Mouse (Mus musculus): ENCODE results near the gene Foxo3. TPM values are rescaled to one million over a fixed set of nuclear protein-coding genes. Genes with fewer than 3 reads are reported as not detected.

The Foxo3 gene
- polyA plus RNA-seq, 1 experiment from 2014 or later, result 7.0 TPM

GRCm38 (mm10) chr10:42274712-42275400 lies 1.7 kb downstream of the Foxo3 start:
- peaks cover 9% of the 10 kb centered on the region; the same call in 1 of the 2 replicates for H3K36me3 ChIP-seq
- H3K27me3 ChIP-seq, result no peaks in the 10 kb centered on the region
- peak overlapping the region; percentile 79 for H3K9ac ChIP-seq
- peak overlapping the region; percentile 93 for H3K4me2 ChIP-seq
- WGBS, result 2% methylated on average over 64 of the region's 65 CpGs
- H3K9me3 ChIP-seq (replicated peaks), result no peaks in the 10 kb centered on the region
- H3K4me1 ChIP-seq, result peaks cover 51% of the 10 kb centered on the region
- peak overlapping the region; percentile 83 for H3K4me3 ChIP-seq (replicated peaks)
- H3K27ac ChIP-seq, result peak overlapping the region; percentile 98
- no peak for ATAC-seq (replicated peaks; ENCODE audit: low FRiP score)

DNA sequence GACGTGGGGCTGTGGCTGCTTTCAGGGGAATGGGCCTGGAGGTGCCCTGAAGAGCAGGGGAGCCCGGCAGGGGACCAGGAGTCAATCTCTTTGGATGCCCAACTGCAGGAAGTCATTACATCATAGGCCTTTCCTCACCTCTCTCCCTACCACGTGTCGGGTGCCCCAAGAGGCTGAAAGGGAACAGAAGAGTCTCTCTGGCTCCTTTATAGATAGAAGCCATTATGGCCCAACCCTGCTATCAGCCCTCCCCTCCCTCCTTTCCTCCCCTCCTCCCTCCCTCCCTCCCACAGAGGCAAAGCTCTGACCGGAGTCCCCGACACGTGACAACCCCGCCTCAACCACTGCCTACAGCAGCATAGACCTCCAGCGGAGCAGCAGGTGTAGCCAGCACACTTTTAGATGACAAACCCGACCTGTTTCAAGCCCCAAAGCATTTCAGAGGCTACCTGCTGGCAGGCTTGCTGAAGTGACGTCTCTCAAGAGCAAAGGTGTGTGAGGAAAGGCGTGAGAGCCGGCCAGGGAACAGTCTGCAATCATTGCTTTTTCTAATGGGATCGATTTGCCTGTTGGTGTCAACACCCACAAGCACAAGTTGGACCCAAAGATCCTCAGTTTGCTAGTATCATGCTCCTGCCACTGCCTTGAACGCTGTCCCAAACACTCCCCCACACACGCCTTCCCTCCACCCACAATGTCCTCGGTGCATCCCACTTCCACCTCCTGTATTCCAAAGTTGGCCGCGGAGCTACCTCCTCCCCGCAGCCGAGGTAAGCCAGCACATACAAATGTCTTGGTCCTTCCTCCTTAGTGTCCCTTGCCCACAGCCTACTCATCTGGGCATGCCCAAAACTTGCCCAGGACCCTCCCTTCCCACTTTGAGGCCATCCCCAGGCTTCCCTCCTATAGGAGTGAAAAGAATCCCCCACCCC lies 2.5 kb downstream of the Foxo3 start:
- H3K4me3 ChIP-seq (replicated peaks), result peak overlapping the region; percentile 83
- peaks cover 60% of the 10 kb centered on the region for H3K4me1 ChIP-seq
- H3K27ac ChIP-seq, result peak overlapping the region; percentile 33; the same call in 1 of the 2 replicates
- peaks cover 11% of the 10 kb centered on the region; the same call in 1 of the 2 replicates for H3K36me3 ChIP-seq
- H3K9me3 ChIP-seq (replicated peaks), result no peaks in the 10 kb centered on the region
- H3K27me3 ChIP-seq, result no peaks in the 10 kb centered on the region
- 10% methylated on average over 21 of the region's 21 CpGs for WGBS
- peak overlapping the region; percentile 79 for H3K9ac ChIP-seq
- peak overlapping the region; percentile 93 for H3K4me2 ChIP-seq
- ATAC-seq (replicated peaks; ENCODE audit: low FRiP score), result no peak

DNA sequence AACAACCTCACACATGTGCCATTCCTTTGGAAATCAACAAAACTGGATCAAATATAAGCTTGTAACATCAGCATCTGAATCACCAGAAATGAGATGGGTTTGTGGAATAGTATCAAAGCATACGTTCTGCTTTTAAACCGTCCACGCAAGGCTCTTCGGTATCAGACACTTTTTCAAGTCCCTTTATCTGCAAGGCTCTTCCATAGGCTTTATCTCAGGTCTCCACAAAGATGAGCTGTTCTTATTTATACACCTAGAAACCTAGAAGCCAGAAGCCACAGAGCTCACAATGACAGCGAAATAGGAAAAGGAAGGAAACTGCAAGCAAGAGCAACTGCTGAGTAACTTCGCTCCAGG lies 3.2 kb downstream of the Foxo3 start:
- peaks cover 61% of the 10 kb centered on the region for H3K4me1 ChIP-seq
- ATAC-seq (replicated peaks; ENCODE audit: low FRiP score), result no peak
- 72% methylated on average over 6 of the region's 6 CpGs for WGBS
- no peaks in the 10 kb centered on the region for H3K27me3 ChIP-seq
- peaks cover 11% of the 10 kb centered on the region; the same call in 1 of the 2 replicates for H3K36me3 ChIP-seq
- peak overlapping the region; percentile 83 for H3K4me3 ChIP-seq (replicated peaks)
- no peaks in the 10 kb centered on the region for H3K9me3 ChIP-seq (replicated peaks)
- H3K27ac ChIP-seq, result no peak overlapping the region
- 0 out of 2 replicates have a peak overlapping the region, but pooled peaks have one; percentile 29 for H3K9ac ChIP-seq
- peak overlapping the region; percentile 93 for H3K4me2 ChIP-seq

- H3K27me3 ChIP-seq, result no peaks in the 10 kb centered on the region
- no peak overlapping the region for H3K9ac ChIP-seq
- 38% methylated on average over 11 of the region's 11 CpGs for WGBS
- no peaks in the 10 kb centered on the region for H3K9me3 ChIP-seq (replicated peaks)
- H3K4me3 ChIP-seq (replicated peaks), result no peak overlapping the region
- peak overlapping the region; percentile 52; the same call in 1 of the 2 replicates for H3K27ac ChIP-seq
- H3K4me1 ChIP-seq, result peaks cover 64% of the 10 kb centered on the region
- H3K36me3 ChIP-seq, result peaks cover 24% of the 10 kb centered on the region
- no peak for ATAC-seq (replicated peaks; ENCODE audit: low FRiP score)
- H3K4me2 ChIP-seq, result peak overlapping the region; percentile 27
Observed at GRCm38 (mm10) chr10:42271454-42272230, 4.9 kb downstream of the Foxo3 start.

DNA sequence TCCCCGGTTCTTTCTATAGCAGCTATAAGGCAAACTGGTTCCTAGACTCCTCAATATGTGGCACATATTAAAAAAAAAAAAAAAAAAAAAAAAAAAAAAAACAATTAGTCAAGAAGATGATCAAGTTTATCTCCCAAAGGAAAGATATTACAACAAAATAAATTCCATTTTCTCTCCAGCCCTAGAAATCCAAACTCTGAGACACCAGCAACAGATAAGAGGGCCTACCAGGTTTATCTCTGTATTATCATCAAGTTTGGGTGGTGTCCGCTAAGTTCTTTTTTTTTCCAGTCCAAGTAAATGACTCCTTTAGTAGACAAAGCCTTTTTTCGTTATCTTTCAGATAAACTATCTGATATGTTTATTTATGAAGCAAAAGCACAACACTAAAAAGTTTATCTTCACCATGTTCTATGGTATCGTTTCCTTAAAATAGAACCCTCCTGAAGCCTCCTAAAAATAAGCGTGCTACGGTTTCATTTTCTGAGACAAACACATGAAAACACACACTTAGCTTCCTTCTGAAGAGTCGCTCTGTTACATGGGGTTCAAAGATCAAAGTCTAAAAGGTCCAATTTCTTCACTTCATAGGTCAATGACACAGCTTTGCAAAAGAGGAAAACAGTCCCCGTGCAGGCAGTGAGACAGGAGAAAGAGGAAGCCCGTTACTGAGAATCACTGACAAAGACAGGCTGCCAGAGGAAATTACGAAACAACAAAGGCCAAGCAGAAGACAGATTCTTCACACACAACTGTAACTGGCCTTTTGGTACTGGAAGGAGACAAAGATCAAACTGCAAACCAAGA lies 6.1 kb downstream of the Foxo3 start:
- H3K4me1 ChIP-seq, result peaks cover 64% of the 10 kb centered on the region
- no peaks in the 10 kb centered on the region for H3K9me3 ChIP-seq (replicated peaks)
- no peak overlapping the region for H3K4me2 ChIP-seq
- no peak for ATAC-seq (replicated peaks; ENCODE audit: low FRiP score)
- peaks cover 36% of the 10 kb centered on the region for H3K36me3 ChIP-seq
- 39% methylated on average over 10 of the region's 10 CpGs for WGBS
- H3K4me3 ChIP-seq (replicated peaks), result no peak overlapping the region
- H3K27me3 ChIP-seq, result no peaks in the 10 kb centered on the region
- no peak overlapping the region for H3K9ac ChIP-seq
- 0 out of 2 replicates have a peak overlapping the region, but pooled peaks have one; percentile 52 for H3K27ac ChIP-seq

DNA sequence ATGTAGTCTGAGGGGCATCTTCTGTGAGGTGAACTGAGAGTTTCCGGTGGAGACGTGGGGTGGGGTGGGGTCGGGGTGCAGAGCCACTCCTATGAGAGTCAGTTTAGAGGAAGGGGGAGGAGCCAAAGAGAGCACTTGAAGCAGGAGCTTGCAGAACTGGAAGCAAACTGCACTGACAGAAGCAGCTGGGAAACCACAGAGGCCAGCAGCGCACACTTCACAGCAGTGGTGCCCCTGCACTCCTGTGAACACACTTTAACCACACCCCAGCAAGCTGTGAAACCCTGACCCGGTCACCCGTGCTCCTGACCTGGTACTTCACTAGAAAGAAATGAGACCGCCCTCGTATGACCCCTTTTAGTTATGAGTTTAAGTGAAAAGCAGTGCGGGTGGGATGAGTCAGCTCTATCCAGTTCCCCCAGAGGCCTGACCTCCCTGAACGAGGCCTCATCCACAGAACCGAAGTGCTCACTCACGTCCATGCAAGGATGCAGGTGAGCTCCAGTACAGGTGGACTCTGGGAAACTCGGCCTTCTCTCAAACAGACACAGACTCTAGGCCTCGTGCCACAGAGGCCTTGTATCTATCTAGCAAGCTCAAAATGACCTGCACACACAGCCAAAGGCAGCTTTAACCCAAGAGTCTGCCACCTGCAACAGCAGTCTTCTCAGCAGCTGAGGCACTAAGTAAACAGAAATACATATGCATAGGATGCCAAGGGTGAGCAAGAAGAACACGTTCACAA lies 7.1 kb downstream of the Foxo3 start:
- no peak overlapping the region for H3K9ac ChIP-seq
- H3K4me3 ChIP-seq (replicated peaks), result no peak overlapping the region
- H3K36me3 ChIP-seq, result peaks cover 46% of the 10 kb centered on the region
- 47% methylated on average over 15 of the region's 15 CpGs for WGBS
- ATAC-seq (replicated peaks; ENCODE audit: low FRiP score), result no peak
- peaks cover 56% of the 10 kb centered on the region for H3K4me1 ChIP-seq
- no peaks in the 10 kb centered on the region for H3K27me3 ChIP-seq
- 0 out of 2 replicates have a peak overlapping the region, but pooled peaks have one; percentile 11 for H3K4me2 ChIP-seq
- H3K27ac ChIP-seq, result peak overlapping the region; percentile 9; the same call in 1 of the 2 replicates
- no peaks in the 10 kb centered on the region for H3K9me3 ChIP-seq (replicated peaks)

DNA sequence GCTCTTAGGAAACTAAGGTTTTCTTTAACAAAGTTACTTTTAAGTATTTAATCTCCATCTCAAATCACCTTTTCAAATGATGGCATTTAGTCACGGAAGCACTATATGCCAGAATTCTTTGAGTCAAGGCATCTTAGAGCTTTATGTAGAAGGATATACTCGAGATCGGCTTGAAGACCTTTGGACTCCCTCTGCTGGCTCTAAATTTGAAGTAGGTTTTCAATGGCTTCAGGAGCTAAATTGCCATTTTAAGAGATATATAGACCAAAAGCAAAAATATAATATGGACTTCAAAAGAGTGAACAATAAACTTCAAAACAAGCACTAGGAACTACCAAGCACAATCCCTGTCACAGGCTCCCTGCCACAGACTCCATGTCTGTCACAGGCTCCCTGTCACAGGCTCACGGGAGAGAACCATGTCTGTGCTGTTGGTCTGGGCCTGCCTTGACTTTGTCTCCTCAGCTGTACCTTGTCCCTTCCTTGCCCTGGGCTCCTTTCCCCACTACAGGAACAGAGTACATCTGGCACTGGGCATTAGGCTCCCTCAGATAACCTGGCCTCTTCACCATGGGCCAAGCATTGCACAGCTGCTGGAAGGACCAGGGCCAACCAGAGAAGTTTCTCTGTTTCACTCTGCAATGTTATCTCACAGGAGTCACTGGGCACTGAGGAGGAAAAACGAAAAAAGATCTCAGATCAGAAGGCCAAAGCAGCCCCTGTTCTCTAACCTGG lies 8.6 kb downstream of the Foxo3 start:
- no peaks in the 10 kb centered on the region for H3K27me3 ChIP-seq
- H3K4me1 ChIP-seq, result peaks cover 45% of the 10 kb centered on the region
- no peak overlapping the region for H3K27ac ChIP-seq
- H3K9me3 ChIP-seq (replicated peaks), result no peaks in the 10 kb centered on the region
- no peak overlapping the region for H3K4me3 ChIP-seq (replicated peaks)
- WGBS, result 76% methylated on average over 5 of the region's 5 CpGs
- H3K36me3 ChIP-seq, result peaks cover 45% of the 10 kb centered on the region
- ATAC-seq (replicated peaks; ENCODE audit: low FRiP score), result no peak
- H3K9ac ChIP-seq, result no peak overlapping the region
- H3K4me2 ChIP-seq, result no peak overlapping the region

DNA sequence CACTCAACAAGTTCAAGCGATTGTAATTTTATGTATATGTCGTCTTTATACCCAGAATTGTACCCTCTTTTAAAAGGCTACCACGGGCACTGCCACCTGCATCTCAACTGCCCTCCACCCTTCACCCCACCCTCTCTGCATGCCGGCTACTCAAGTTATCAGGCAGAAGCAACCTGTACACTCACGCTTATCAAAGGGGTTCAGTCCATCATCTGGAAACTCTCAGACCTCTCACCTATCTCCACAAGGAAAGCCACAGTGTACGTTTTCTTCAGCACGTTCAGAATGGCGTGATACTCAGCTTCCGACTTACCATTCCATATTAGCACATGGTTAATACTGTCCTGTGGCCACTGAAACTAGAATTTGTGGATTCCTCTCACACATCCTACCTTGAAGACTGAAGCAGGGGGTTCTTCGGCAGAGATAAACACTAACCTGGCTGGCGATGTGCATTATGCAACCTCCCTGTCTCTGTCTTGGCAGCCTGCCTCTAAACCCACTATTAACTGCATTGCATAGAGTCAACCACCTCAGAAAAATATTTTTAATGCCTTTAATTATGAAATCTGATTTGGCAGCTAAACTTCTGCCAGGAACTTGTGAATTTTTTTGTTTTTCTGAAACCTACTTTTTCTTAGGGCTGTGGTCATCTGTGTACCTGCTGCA lies 11.4 kb downstream of the Foxo3 start:
- Histone ChIP-seq H3K27me3 (no peaks in the 10 kb centered on the region), H3K9ac (no peak overlapping the region), H3K27ac (no peak overlapping the region), H3K4me3 (replicated peaks) (no peak overlapping the region), H3K36me3 (peaks cover 44% of the 10 kb centered on the region), H3K9me3 (replicated peaks) (no peaks in the 10 kb centered on the region), H3K4me2 (no peak overlapping the region), H3K4me1 (peaks cover 25% of the 10 kb centered on the region)
- peak; percentile 66; the same call in 1 of the 2 replicates for ATAC-seq (replicated peaks; ENCODE audit: low FRiP score)
- 93% methylated on average over 11 of the region's 11 CpGs for WGBS

- WGBS, result 76% methylated on average over 5 of the region's 5 CpGs
- no peak for ATAC-seq (replicated peaks; ENCODE audit: low FRiP score)
- Histone ChIP-seq H3K4me1 (peaks cover 16% of the 10 kb centered on the region), H3K4me2 (no peak overlapping the region), H3K9me3 (replicated peaks) (no peaks in the 10 kb centered on the region), H3K27me3 (no peaks in the 10 kb centered on the region), H3K4me3 (replicated peaks) (no peak overlapping the region), H3K27ac (no peak overlapping the region), H3K9ac (no peak overlapping the region), H3K36me3 (peaks cover 39% of the 10 kb centered on the region)
Observed at GRCm38 (mm10) chr10:42264195-42264594, 12.4 kb downstream of the Foxo3 start.

- 47% methylated on average over 8 of the region's 8 CpGs for WGBS
- ATAC-seq (replicated peaks; ENCODE audit: low FRiP score), result no peak
- H3K9ac ChIP-seq, result no peak overlapping the region
- H3K4me2 ChIP-seq, result no peak overlapping the region
- H3K27me3 ChIP-seq, result no peaks in the 10 kb centered on the region
- H3K4me1 ChIP-seq, result 0 out of 2 replicates have a peak, but pooled peaks cover 12% of the 10 kb centered on the region
- peaks cover 39% of the 10 kb centered on the region for H3K36me3 ChIP-seq
- H3K9me3 ChIP-seq (replicated peaks), result no peaks in the 10 kb centered on the region
- H3K4me3 ChIP-seq (replicated peaks), result no peak overlapping the region
- no peak overlapping the region for H3K27ac ChIP-seq
Observed at GRCm38 (mm10) chr10:42263701-42264100, 12.9 kb downstream of the Foxo3 start.

All from kidney, embryonic 15.5 days (tissue).